ENCODE assay signal across 8 mouse cellular contexts in genomic region chr5:24266344-24267295, GRCm38 (mm10).
DNase-seq lines count a peak whose midpoint lies in the region; ATAC-seq lines count a peak whose summit lies in the region.

No protein-coding gene starts in this region.

- 19% methylated on average over 16 of the region's 16 CpGs for WGBS in hindbrain, embryonic 11.5 days

- H3K9ac ChIP-seq in hindbrain, embryonic 11.5 days (ENCODE audit: low read depth, low read length) = no peak overlapping the region

- ATAC-seq in hindbrain, embryonic 11.5 days (ENCODE audit: low FRiP score) = peak; percentile 72; the same call in 1 of the 2 replicates

- no peaks in the 10 kb centered on the region for H3K27me3 ChIP-seq in hindbrain, embryonic 11.5 days (ENCODE audit: control insufficient read depth, insufficient read depth, low read length)

- H3K9me3 ChIP-seq in hindbrain, embryonic 11.5 days (ENCODE audit: control insufficient read depth, low read length) = no peaks in the 10 kb centered on the region

- no peak overlapping the region; the same call in 1 of the 2 replicates for H3K4me2 ChIP-seq in hindbrain, embryonic 11.5 days (replicated peaks; ENCODE audit: low read depth, low read length)

- H3K36me3 ChIP-seq in hindbrain, embryonic 11.5 days (ENCODE audit: control insufficient read depth, insufficient read depth, low read length) = no peaks in the 10 kb centered on the region

- H3K27ac ChIP-seq in hindbrain, embryonic 11.5 days (ENCODE audit: low read depth, low read length) = no peak overlapping the region

- peak; percentile 81 for DNase-seq in Muller cell, postnatal 12 days (ENCODE audit: inconsistent ontology term)
- DNase-seq in cerebellum, adult 9-10 months = peak; percentile 86
- peak; percentile 68 to 90 for DNase-seq in frontal cortex, adult 2 months (ENCODE audit: extremely low spot score in 1 of 2, low spot score in 1 of 2)
- DNase-seq in hindbrain, embryonic 11.5 days (ENCODE audit: low spot score) = peak; percentile 91
- DNase-seq in layer of hippocampus, postnatal 10 days (ENCODE audit: low spot score in 2 of 2) = peak; percentile 88 to 89
- peak; percentile 86 for DNase-seq in lung, postnatal 10 days
- DNase-seq in ovary, postnatal 36 days (ENCODE audit: low spot score) = peak; percentile 78
- DNase-seq in thymus, postnatal 25 days = peak; percentile 82

- no peaks in the 10 kb centered on the region for H3K4me1 ChIP-seq in hindbrain, embryonic 11.5 days (replicated peaks; ENCODE audit: control insufficient read depth, insufficient read depth, low read length)

- H3K4me3 ChIP-seq in hindbrain, embryonic 11.5 days (ENCODE audit: low read depth, low read length) = no peak overlapping the region
